Mouse (Mus musculus): ENCODE results near the gene Frmd4b.

- TF ChIP-seq CTCF (IDR thresholded peaks at IDR 0.05; ENCODE audit: insufficient read depth, low read length): no peak
- no peak for TF ChIP-seq POLR2A (IDR thresholded peaks at IDR 0.05; ENCODE audit: borderline replicate concordance, extremely low read depth, low read depth, low read length)
Observed at GRCm38 (mm10) chr6:97574973-97575372, 42.4 kb downstream of the Frmd4b start.
